Mouse (Mus musculus) C2C12 (cell line): Measurements from ENCODE around the gene Cd69. TPM values are rescaled to one million over a fixed set of nuclear protein-coding genes. Genes with fewer than 3 reads are reported as not detected.

Experiments used
- H3K27me3 ChIP-seq: one replicate; pipeline ENCODE4 v1.6.1; 2011; ENCODE audit not compliant: control insufficient read depth, insufficient read depth, insufficient read length
- H3K36me3 ChIP-seq: one replicate; pipeline ENCODE4 v1.6.1; 2011; ENCODE audit not compliant: control insufficient read depth, insufficient read depth
- H3K4me3 ChIP-seq: one replicate; pipeline ENCODE4 v1.5.1; 2011; ENCODE audit warnings: mild to moderate bottlenecking, control low read depth; ENCODE audit not compliant: poor library complexity, insufficient read depth, severe bottlenecking
- H3K79me2 ChIP-seq: one replicate; pipeline ENCODE4 v1.6.1; 2011; ENCODE audit not compliant: control insufficient read depth, insufficient read depth
- H3K79me3 ChIP-seq: one replicate; pipeline ENCODE4 v1.6.1; 2011; ENCODE audit warnings: low read depth, control low read depth
- H3ac ChIP-seq: one replicate; pipeline ENCODE3; 2011; ENCODE audit warnings: low read depth; ENCODE audit not compliant: control insufficient read depth, insufficient read length
- CEBPB ChIP-seq: IDR thresholded peaks from one replicate; pipeline ENCODE4 v1.6.1; 2011; ENCODE audit warnings: low read depth, mild to moderate bottlenecking, control low read depth, moderate library complexity
- CTCF ChIP-seq: IDR thresholded peaks from one replicate; pipeline ENCODE4 v1.5.1; 2011; ENCODE audit not compliant: control insufficient read depth, insufficient read depth, insufficient read length
- FOSL1 ChIP-seq: IDR thresholded peaks from one replicate; pipeline ENCODE4 v1.8.0; 2011; ENCODE audit warnings: mild to moderate bottlenecking, low read length; ENCODE audit not compliant: poor library complexity, insufficient read depth, severe bottlenecking
- MAX ChIP-seq: IDR thresholded peaks from one replicate; pipeline ENCODE4 v1.6.1; 2011; ENCODE audit warnings: mild to moderate bottlenecking, control low read depth
- MYOD1 ChIP-seq: IDR thresholded peaks from one replicate; pipeline ENCODE4 v1.6.1; 2011; ENCODE audit warnings: low read depth; ENCODE audit not compliant: control insufficient read depth, insufficient read length
- MYOG ChIP-seq: IDR thresholded peaks from one replicate; pipeline ENCODE4 v1.6.1; 2011; ENCODE audit not compliant: control insufficient read depth, insufficient read length; ENCODE audit errors: extremely low read depth
- USF1 ChIP-seq: IDR thresholded peaks from one replicate; pipeline ENCODE4 v1.6.1; 2011; ENCODE audit warnings: low read depth, mild to moderate bottlenecking, control low read depth, moderate library complexity
- long read RNA-seq, 2 experiments: library from polyadenylated mRNA; unstranded; transcript quantifications; one replicate each; pipeline ENCODE4 v2.0.0; 2019 to 2020
- polyA plus RNA-seq: library from polyadenylated mRNA; unstranded; fragments of >200 nt; fragmentation: generic; extraction: Trizol; gene quantifications from one replicate; pipeline ENCODE4 v1.2.1, GENCODE M21; 2012; ENCODE audit warnings: missing spikeins

Gene Cd69
- not detected for polyA plus RNA-seq
- long read RNA-seq, experiment 1: 0 reads
- long read RNA-seq, experiment 2: 0 reads

GRCm38 (mm10) chr6:129275220-129275619, at the start of gene Cd69:
Gene Cd69 (minus strand): TSS chr6:129275436.
- Histone ChIP-seq H3K79me2 (no peaks in the 10 kb centered on the region), H3ac (no peak within 1 kb of the TSS), H3K4me3 (no peak within 1 kb of the TSS), H3K79me3 (no peaks in the 10 kb centered on the region), H3K27me3 (no peaks in the 10 kb centered on the region), H3K36me3 (no peaks in the 10 kb centered on the region)
- TF ChIP-seq FOSL1 (no peak), CEBPB (no peak), MYOD1 (no peak), USF1 (no peak), CTCF (no peak), MYOG (no peak), MAX (no peak)

GRCm38 (mm10) chr6:129319331-129319730, 44.1 kb upstream of the Cd69 start:
- H3ac ChIP-seq: no peak overlapping the region
- TF ChIP-seq MAX: no peak
- no peak for TF ChIP-seq MYOG
- TF ChIP-seq USF1: no peak
- TF ChIP-seq FOSL1: no peak
- TF ChIP-seq CTCF: no peak
- TF ChIP-seq MYOD1: no peak
- TF ChIP-seq CEBPB: no peak
- H3K27me3 ChIP-seq: no peaks in the 10 kb centered on the region
- no peaks in the 10 kb centered on the region for H3K79me3 ChIP-seq
- H3K36me3 ChIP-seq: no peaks in the 10 kb centered on the region
- H3K4me3 ChIP-seq: no peak overlapping the region
- H3K79me2 ChIP-seq: no peaks in the 10 kb centered on the region

- Histone ChIP-seq H3K36me3 (no peaks in the 10 kb centered on the region), H3ac (no peak overlapping the region), H3K79me2 (no peaks in the 10 kb centered on the region), H3K79me3 (no peaks in the 10 kb centered on the region), H3K27me3 (no peaks in the 10 kb centered on the region), H3K4me3 (no peak overlapping the region)
- TF ChIP-seq FOSL1: no peak
- no peak for TF ChIP-seq CTCF
- TF ChIP-seq MAX: no peak
- no peak for TF ChIP-seq CEBPB
- no peak for TF ChIP-seq MYOG
- no peak for TF ChIP-seq MYOD1
These were observed 43.2 kb upstream of the Cd69 start for GRCm38 (mm10) chr6:129318395-129318794.

GRCm38 (mm10) chr6:129316463-129316862, 41.2 kb upstream of the Cd69 start:
- no peaks in the 10 kb centered on the region for H3K36me3 ChIP-seq
- H3ac ChIP-seq: no peak overlapping the region
- H3K79me2 ChIP-seq: no peaks in the 10 kb centered on the region
- TF ChIP-seq USF1 (no peak), CEBPB (no peak), MYOD1 (no peak), MAX (no peak), FOSL1 (no peak), CTCF (no peak), MYOG (no peak)
- H3K79me3 ChIP-seq: no peaks in the 10 kb centered on the region
- no peaks in the 10 kb centered on the region for H3K27me3 ChIP-seq
- H3K4me3 ChIP-seq: no peak overlapping the region

- no peaks in the 10 kb centered on the region for H3K79me2 ChIP-seq
- no peak overlapping the region for H3K4me3 ChIP-seq
- H3ac ChIP-seq: no peak overlapping the region
- H3K79me3 ChIP-seq: no peaks in the 10 kb centered on the region
- H3K27me3 ChIP-seq: no peaks in the 10 kb centered on the region
- TF ChIP-seq CEBPB: no peak
- TF ChIP-seq MYOD1: no peak
- no peak for TF ChIP-seq MAX
- no peak for TF ChIP-seq FOSL1
- TF ChIP-seq USF1: no peak
- no peak for TF ChIP-seq CTCF
- H3K36me3 ChIP-seq: no peaks in the 10 kb centered on the region
These were observed 40.5 kb upstream of the Cd69 start for GRCm38 (mm10) chr6:129315698-129316097.

- Histone ChIP-seq H3K4me3 (no peak overlapping the region), H3ac (no peak overlapping the region), H3K79me2 (no peaks in the 10 kb centered on the region), H3K79me3 (no peaks in the 10 kb centered on the region), H3K36me3 (no peaks in the 10 kb centered on the region), H3K27me3 (no peaks in the 10 kb centered on the region)
- TF ChIP-seq MYOG: no peak
- no peak for TF ChIP-seq CEBPB
- no peak for TF ChIP-seq USF1
- no peak for TF ChIP-seq MYOD1
These were observed 39.5 kb upstream of the Cd69 start for GRCm38 (mm10) chr6:129314655-129315168.
